Comparison of ENCODE assay signal across 21 mouse cellular contexts in the genomic region with DNA sequence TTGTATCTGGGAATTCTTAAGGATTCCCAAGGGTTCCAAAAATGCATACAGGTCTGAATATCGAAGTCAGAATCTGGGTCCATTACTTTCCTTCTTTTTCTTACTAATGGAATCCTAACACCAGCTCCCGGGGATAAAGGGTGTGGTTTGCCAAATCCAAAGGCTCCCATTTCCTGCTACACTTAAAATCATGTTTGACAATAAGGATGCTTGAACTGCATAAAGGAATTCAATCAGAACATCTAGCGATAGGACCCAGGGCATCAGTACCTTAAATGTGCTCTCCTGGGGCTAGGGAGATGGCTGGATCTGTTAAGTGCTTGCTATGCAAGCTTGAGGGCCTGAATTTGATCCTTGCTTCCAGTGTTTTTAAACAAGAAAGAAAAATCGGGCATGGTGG. TPM values are rescaled to one million over a fixed set of nuclear protein-coding genes. Genes with fewer than 3 reads are reported as not detected.
DNase-seq lines count a peak whose midpoint lies in the region; ATAC-seq and TF ChIP-seq lines count a peak whose summit lies in the region.
"Had no signal": no experiment of that assay in that cellular context is flagged by ENCODE, and none has a peak within 500 bp of the region (broad histone marks: within the 10 kb centered on the region; RNA-seq: fewer than 3 reads in every experiment).

No protein-coding gene starts in this region.

- no peaks in the 10 kb centered on the region for H3K9me3 ChIP-seq in midbrain, embryonic 13.5 days
- H3K9me3 ChIP-seq in midbrain, postnatal 0 days (ENCODE audit: low read length): no peaks in the 10 kb centered on the region
- H3K9me3 ChIP-seq in ES-E14 (ENCODE audit: control insufficient read depth, insufficient read depth, low read depth, low read length): no peaks in the 10 kb centered on the region
- H3K9me3 ChIP-seq in liver, embryonic 11.5 days (ENCODE audit: control insufficient read depth, low read length): no peaks in the 10 kb centered on the region
- H3K9me3 ChIP-seq: embryonic facial prominence, embryonic 10.5 days; embryonic facial prominence, embryonic 12.5 days; forebrain, embryonic 13.5 days; forebrain, embryonic 15.5 days had no signal

- TF ChIP-seq CTCF in midbrain, postnatal 0 days (IDR thresholded peaks at IDR 0.05): no peak

- H3K36me3 ChIP-seq in midbrain, embryonic 13.5 days: no peaks in the 10 kb centered on the region
- H3K36me3 ChIP-seq in midbrain, postnatal 0 days (ENCODE audit: insufficient read depth, low read length): no peaks in the 10 kb centered on the region
- no peaks in the 10 kb centered on the region for H3K36me3 ChIP-seq in ES-E14 (ENCODE audit: control insufficient read depth, insufficient read depth, low read length, poor library complexity, severe bottlenecking)
- H3K36me3 ChIP-seq in liver, embryonic 11.5 days (ENCODE audit: control insufficient read depth, insufficient read depth, low read length): no peaks in the 10 kb centered on the region
- H3K36me3 ChIP-seq: embryonic facial prominence, embryonic 10.5 days; embryonic facial prominence, embryonic 12.5 days; forebrain, embryonic 15.5 days had no signal

- H3K27me3 ChIP-seq in midbrain, embryonic 13.5 days: no peaks in the 10 kb centered on the region
- no peaks in the 10 kb centered on the region for H3K27me3 ChIP-seq in midbrain, postnatal 0 days (ENCODE audit: insufficient read depth, low read length)
- H3K27me3 ChIP-seq in liver, embryonic 11.5 days (replicated peaks; ENCODE audit: control insufficient read depth, insufficient read depth, low read length): no peaks in the 10 kb centered on the region
- H3K27me3 ChIP-seq: embryonic facial prominence, embryonic 12.5 days; forebrain, embryonic 13.5 days; forebrain, embryonic 15.5 days had no signal

- H3K4me3 ChIP-seq in midbrain, embryonic 13.5 days (replicated peaks): no peak overlapping the region
- no peak overlapping the region for H3K4me3 ChIP-seq in midbrain, postnatal 0 days (ENCODE audit: low read depth, low read length)
- H3K4me3 ChIP-seq in ES-E14 (ENCODE audit: insufficient read depth in 1 of 2, low read depth in 1 of 2, low read length in 2 of 2, poor library complexity in 1 of 2, severe bottlenecking in 1 of 2): no peak overlapping the region
- no peak overlapping the region for H3K4me3 ChIP-seq in liver, embryonic 11.5 days (ENCODE audit: low read depth, low read length)
- H3K4me3 ChIP-seq: embryonic facial prominence, embryonic 10.5 days; embryonic facial prominence, embryonic 12.5 days; forebrain, embryonic 13.5 days; forebrain, embryonic 15.5 days had no signal

- no peak for DNase-seq in midbrain, postnatal 0 days (ENCODE audit: low spot score)
- DNase-seq in ES-E14 (ENCODE audit: low read depth, low spot score) (peak; percentile 73), WW6 (ENCODE audit: low read depth, low spot score) (peak; percentile 39)
- DNase-seq in cerebellum, adult 9-10 months: no peak
- no peak for DNase-seq in layer of hippocampus, postnatal 14 days (ENCODE audit: low spot score in 2 of 2)
- DNase-seq in liver, embryonic 11.5 days (ENCODE audit: low spot score): no peak
- DNase-seq: adrenal gland, adult 8-10 months; adrenal gland, postnatal 14 days; adrenal gland, postnatal 36 days; cerebellum, adult 11-12 months; cerebellum, adult 2 months; cerebellum, adult 9-11 months; cerebellum, postnatal 14 days; cerebellum, postnatal 36 days; forebrain, postnatal 0 days had no signal

- H3K4me2 ChIP-seq in midbrain, embryonic 13.5 days (replicated peaks): no peak overlapping the region
- H3K4me2 ChIP-seq in midbrain, postnatal 0 days (ENCODE audit: low read depth, low read length, poor library complexity, severe bottlenecking): no peak overlapping the region
- no peak overlapping the region for H3K4me2 ChIP-seq in liver, embryonic 11.5 days
- H3K4me2 ChIP-seq: embryonic facial prominence, embryonic 12.5 days; forebrain, embryonic 13.5 days; forebrain, embryonic 15.5 days had no signal

- no peaks in the 10 kb centered on the region for H3K4me1 ChIP-seq in midbrain, embryonic 13.5 days (replicated peaks)
- no peaks in the 10 kb centered on the region; the same call in 1 of the 2 replicates for H3K4me1 ChIP-seq in midbrain, postnatal 0 days (ENCODE audit: insufficient read depth, low read length)
- H3K4me1 ChIP-seq in ES-E14 (ENCODE audit: control insufficient read depth in 2 of 2, insufficient read depth in 2 of 2, low read length in 2 of 2, poor library complexity in 1 of 2): peaks cover 5 to 6% of the 10 kb centered on the region in 2 experiments; a peak in 3 of 4 replicates
- no peaks in the 10 kb centered on the region for H3K4me1 ChIP-seq in liver, embryonic 11.5 days (replicated peaks; ENCODE audit: control insufficient read depth, insufficient read depth, low read length)
- H3K4me1 ChIP-seq: forebrain, embryonic 13.5 days had no signal

- no peak for ATAC-seq in midbrain, embryonic 13.5 days
- no peak for ATAC-seq in midbrain, postnatal 0 days (ENCODE audit: low FRiP score)
- ATAC-seq in liver, embryonic 11.5 days (replicated peaks; ENCODE audit: low FRiP score): no peak
- ATAC-seq: activated CD4-positive, CD25-positive, alpha-beta regulatory T cell, adult 4 months; forebrain, embryonic 13.5 days; forebrain, embryonic 15.5 days; forebrain, postnatal 0 days had no signal

- no peak overlapping the region for H3K9ac ChIP-seq in midbrain, embryonic 13.5 days (replicated peaks)
- no peak overlapping the region for H3K9ac ChIP-seq in midbrain, postnatal 0 days (replicated peaks; ENCODE audit: low read length, poor library complexity, severe bottlenecking)
- H3K9ac ChIP-seq in ES-E14 (ENCODE audit: insufficient read depth, low read depth, low read length, poor library complexity, severe bottlenecking): no peak overlapping the region
- no peak overlapping the region for H3K9ac ChIP-seq in liver, embryonic 11.5 days (ENCODE audit: low read depth, low read length)
- H3K9ac ChIP-seq: embryonic facial prominence, embryonic 12.5 days; forebrain, embryonic 13.5 days; forebrain, embryonic 15.5 days; forebrain, postnatal 0 days had no signal

- in situ Hi-C loops in ES-E14 (cut with MboI; ENCODE audit: low sequenced_read_pairs in 2 of 2, unreplicated experiment in 2 of 2): no loop called here

- WGBS in midbrain, embryonic 13.5 days: 79% methylated on average over 4 of the region's 4 CpGs
- WGBS in midbrain, postnatal 0 days: 73% methylated on average over 4 of the region's 4 CpGs
- 71% methylated on average over 4 of the region's 4 CpGs for WGBS in liver, embryonic 11.5 days

- H3K27ac ChIP-seq in midbrain, embryonic 13.5 days: 0 out of 2 replicates have a peak overlapping the region, but pooled peaks have one; percentile 20
- H3K27ac ChIP-seq in midbrain, postnatal 0 days (ENCODE audit: low read depth, low read length): no peak overlapping the region
- no peak overlapping the region for H3K27ac ChIP-seq in ES-E14 (ENCODE audit: insufficient read depth, low read depth, low read length, poor library complexity, severe bottlenecking)
- no peak overlapping the region for H3K27ac ChIP-seq in liver, embryonic 11.5 days (ENCODE audit: low read depth, low read length)
- H3K27ac ChIP-seq: embryonic facial prominence, embryonic 10.5 days; embryonic facial prominence, embryonic 12.5 days; forebrain, embryonic 13.5 days; forebrain, embryonic 15.5 days had no signal

TF ChIP-seq in ES-E14, 5 proteins besides CTCF, POLR2A, EP300 and RAD21:
- TF ChIP-seq CHD2 (IDR thresholded peaks at IDR 0.05; ENCODE audit: low read depth, low read length): peak; percentile 29; the same call in 1 of the 2 replicates
- TF ChIP-seq ZC3H11A (IDR thresholded peaks at IDR 0.05; ENCODE audit: borderline replicate concordance, low read depth, low read length): no peak

RNA-seq across cellular contexts. Expression of a gene that starts 51.1 kb away (rescaled TPM):
- 30.7 and 30.9 TPM in 2 replicates for polyA plus RNA-seq in midbrain, embryonic 13.5 days (2015; fragmentation: Nextera tagmentation; extraction: Ambion mirVana)
- 15.8 and 20.1 TPM in 2 replicates for total RNA-seq in midbrain, postnatal 0 days (2014; rRNA removed)
- 15.3 and 16.1 TPM in 2 replicates for polyA plus RNA-seq in midbrain, postnatal 0 days (2015; fragmentation: Nextera tagmentation; extraction: Ambion mirVana)
- total RNA-seq in ES-E14 (2012; rRNA removed): 22.8 and 24.6 TPM in 2 replicates
- total RNA-seq in layer of hippocampus, postnatal 14 days (2021): 10 to 100 TPM; 19.3 to 19.6 TPM
- 18.0 and 20.9 TPM in 2 replicates for polyA plus RNA-seq in liver, embryonic 11.5 days (2014; fragmentation: Nextera tagmentation; extraction: Ambion mirVana)

Comparison
In these comparisons a context has a peak if more than half of its experiments do, and no peak if none do; other contexts are left out.
1. DNase-seq: peak in ES-E14 (single experiment) and WW6 (single experiment); none in midbrain, postnatal 0 days (single experiment), cerebellum, adult 9-10 months (single experiment), layer of hippocampus, postnatal 14 days (0 of 2) and liver, embryonic 11.5 days (single experiment).